In the genomic region with DNA sequence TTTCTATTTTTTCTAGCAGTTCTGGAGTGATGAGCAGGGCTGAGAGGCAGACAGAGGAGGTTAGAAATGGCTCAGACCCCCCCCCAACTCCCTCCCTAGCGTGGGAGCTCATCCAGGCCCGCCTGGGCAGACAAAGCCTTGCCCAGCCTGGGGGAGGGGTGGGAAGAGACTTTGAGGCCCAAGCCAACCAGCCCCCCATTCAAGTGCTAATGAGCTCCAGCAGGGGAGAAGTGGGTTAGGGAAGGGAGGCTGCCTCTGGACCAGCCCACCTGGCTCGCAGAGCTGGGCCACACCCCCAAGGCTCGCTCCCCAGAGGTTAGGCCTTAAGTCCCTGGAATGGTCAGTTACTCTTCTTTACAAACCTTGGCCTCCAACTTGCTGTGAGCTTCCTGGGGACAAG, we compare ENCODE assay signal across 1 mouse cellular context.
TF ChIP-seq lines count a peak whose summit lies in the region.

No protein-coding gene starts in this region.

TF ChIP-seq in CH12.LX, 34 proteins besides CTCF, POLR2A, EP300 and RAD21:
- TF ChIP-seq UBTF (IDR thresholded peaks at IDR 0.05; ENCODE audit: low read depth, low read length): no peak
- no peak for TF ChIP-seq BHLHE40 (IDR thresholded peaks at IDR 0.05; ENCODE audit: low read depth, low read length)
- no peak for TF ChIP-seq NELFE (IDR thresholded peaks at IDR 0.05; ENCODE audit: low read depth, low read length)
- no peak for TF ChIP-seq MAFK (IDR thresholded peaks at IDR 0.05; ENCODE audit: insufficient replicate concordance, low read length)
- no peak for TF ChIP-seq SIN3A (IDR thresholded peaks at IDR 0.05; ENCODE audit: low read length)
- TF ChIP-seq JUN (IDR thresholded peaks at IDR 0.05; ENCODE audit: insufficient read depth, low read depth, low read length): no peak
- no peak for TF ChIP-seq GABPA (IDR thresholded peaks at IDR 0.05; ENCODE audit: insufficient replicate concordance, low read depth, low read length)
- no peak for TF ChIP-seq ZMIZ1 (IDR thresholded peaks at IDR 0.05; ENCODE audit: low read depth, low read length)
TF ChIP-seq in CH12.LX: peak in this region for 0.
